Mouse (Mus musculus): ENCODE measurements at regions not wholly inside any gene's neighbourhood (a gene's known extent, or its start where the extent isn't known, plus 50 kb on each side); places are given as distances from the start of the nearest gene placed in this dataset.

DNA sequence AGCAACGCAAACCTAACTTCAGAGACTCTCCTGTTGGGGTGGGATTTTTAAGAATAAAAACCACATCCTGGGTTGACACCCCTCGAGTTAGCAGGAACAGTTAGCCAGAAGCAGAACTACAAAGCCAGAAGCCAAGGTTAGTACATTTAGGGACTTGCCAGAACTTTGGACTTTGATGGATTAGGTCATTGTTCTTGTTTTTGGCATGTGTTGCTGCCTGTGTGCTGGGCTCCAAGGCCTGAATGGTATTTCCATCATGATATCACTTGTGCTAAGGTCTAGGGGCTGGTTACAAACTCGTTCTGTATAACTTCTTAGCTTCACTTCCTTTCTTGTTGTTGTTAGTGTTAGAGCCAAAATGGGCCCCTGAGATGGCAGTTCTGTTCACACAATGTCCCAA lies 338.8 kb upstream of the 5930422O12Rik start:
- no peak for DNase-seq (ENCODE audit: low read depth, low spot score)

DNA sequence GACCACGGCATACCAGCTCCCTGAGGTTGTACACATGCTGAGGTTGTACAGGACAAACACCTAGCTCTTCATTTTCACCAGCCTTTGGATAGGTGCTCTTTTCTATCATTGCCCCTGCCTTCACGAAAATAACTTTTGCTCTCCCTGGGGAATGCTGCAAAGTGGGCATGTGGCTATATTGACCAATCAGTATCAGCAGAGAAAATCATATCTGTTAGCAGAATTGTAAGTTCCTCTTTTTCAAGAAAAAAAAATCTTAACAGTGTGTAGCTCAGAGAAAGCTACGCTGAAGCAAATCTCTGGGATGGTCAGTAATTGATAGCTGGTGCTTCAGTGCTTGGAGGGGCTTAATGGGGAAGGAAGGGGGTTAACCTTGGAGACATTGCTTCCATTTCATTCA lies 319.6 kb upstream of the 5930422O12Rik start:
- DNase-seq (ENCODE audit: low read depth, low spot score): no peak

DNA sequence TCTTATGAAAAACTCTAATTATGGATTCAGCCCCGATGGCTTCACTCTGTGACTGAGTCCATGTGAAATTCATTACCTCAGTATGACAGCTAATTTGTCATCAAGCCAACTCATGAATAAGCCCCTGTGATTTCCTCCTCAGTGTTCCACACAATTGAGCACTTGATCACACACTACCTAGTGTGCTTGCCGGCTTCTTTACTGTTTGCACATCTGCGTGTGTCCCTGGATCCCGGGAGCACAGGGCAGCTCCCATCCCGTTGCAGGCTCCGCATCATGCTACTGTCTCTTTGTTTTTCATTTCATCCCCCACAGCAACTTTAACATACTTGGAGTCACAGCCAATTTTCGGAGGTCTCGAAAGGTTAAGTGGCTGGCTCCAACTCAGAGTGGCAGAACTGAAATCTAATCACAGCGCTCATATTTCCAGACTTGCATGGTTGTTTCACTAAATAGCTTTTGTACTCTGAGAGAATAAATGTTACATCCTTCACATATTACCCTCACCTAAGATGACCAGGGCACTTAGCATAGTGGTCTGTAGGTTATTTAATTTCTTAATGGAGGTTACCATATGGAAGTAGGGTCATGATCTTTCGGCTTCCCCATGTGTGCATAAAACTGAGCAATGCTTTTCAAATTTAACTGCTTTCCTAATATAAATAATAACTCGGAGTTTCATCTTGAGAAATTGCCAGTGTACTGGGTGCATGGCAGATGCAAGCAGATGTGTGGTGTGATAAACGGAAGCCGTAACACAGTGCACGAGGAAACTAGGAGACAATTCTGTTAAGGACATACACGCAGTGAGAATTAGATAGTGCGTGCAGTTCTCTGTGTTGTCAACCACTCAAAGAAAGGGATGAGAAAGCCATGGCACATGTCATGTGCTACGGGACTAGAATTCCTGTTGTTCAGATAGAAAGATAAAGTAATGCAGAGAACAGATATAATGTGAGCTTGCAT lies 313.0 kb upstream of the 5930422O12Rik start:
- no peak for DNase-seq (ENCODE audit: low read depth, low spot score)

DNA sequence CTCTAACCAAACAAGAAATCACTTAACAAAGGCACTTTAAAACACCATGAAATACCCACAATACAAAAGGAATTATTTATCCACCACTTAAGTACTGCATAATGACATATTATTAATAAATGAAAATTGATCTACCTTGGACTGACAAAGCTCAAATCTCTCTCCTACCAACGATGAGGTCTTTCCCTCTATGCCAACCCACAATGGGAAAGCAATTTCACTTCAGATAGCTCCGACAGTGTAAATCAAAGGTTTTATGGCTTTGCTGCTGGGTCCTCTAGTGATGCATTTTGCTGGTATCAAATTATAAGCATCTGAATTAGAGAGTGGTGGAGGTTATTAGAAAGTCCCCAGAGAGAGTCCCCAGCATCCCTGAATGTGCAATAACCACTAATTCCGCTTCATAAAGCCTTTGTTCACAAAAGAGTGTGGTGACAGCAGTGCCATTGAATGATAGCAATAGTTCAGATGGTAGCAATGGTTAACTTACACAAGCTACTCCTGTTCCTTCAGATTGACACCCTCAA lies 305.4 kb upstream of the 5930422O12Rik start:
- no peak for DNase-seq (ENCODE audit: low read depth, low spot score)

DNA sequence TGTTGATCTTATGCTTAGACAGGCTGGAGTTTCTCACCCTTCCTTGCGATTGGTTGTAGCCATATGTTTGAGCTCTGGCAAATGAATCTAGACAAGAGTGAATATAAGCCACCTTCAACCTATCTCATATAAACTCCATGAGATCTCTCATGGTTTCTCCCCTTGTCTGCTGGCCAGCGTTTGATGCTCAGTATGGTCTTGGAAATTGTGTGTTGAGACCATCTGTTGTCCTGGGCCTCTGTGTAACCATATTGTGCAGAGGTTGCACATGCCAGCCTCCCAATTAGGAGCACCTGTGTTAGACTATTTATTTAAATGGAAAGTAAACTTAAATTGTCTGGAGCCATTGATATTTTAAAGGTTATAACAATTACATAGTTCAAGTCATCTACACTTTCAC lies 301.5 kb upstream of the 5930422O12Rik start:
- no peak for DNase-seq (ENCODE audit: low read depth, low spot score)

DNA sequence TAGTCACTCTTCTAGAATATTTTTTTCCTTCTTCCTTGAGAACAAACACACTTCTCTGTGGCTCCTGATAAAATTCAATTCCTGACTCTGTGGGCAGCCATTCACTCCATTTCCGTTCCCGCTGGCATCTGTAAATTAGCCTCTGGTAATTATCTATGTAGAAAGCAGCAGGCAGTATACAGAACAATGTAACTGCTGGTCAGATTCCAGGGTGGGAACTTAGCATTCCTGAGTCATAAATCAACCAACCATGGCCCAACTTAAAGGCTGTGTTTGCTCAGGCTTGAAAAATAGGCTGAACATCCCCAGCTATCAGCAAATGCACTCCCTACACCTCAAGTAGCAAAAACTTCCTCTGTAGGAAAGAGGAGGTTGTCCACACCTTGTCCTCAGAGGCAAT lies 289.6 kb upstream of the 5930422O12Rik start:
- no peak for DNase-seq (ENCODE audit: low read depth, low spot score)

DNA sequence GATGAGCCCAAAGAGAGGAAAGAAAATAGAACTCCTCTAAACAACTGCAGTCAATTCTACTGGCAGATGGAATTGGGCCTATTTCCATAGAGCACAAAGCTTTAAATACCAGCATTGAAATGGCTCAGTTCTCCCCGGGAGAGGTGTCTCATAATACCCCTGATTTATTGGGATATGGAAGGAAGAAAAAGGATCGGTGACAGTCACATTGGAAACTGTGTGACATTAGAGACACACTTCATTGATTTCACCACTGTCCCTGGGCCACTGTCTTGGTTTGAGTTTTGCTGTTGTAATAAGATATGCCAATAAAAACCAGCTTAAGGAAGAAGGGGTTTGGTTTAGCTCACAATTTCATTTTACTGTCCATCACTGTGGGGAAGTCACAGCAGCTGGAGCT lies 288.7 kb upstream of the 5930422O12Rik start:
- no peak for DNase-seq (ENCODE audit: low read depth, low spot score)

DNA sequence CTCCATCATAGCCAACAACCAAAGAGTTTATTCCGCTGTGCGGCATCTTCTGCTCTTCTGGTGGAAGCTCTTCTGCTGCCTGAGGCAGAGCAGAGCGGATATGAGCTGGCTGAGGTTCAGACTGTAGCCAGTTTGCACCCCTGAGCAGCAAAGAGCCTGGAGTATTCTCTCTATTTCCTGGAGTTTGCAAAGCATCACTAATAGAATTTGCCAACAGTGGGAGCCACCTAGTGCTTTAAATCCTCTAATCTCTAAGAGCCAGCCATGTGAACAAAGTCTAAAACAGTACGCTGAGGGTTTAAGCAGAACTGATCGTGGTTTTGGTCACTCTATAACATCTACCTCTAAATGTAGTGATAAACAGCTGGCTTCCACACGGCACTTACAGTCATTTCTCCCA lies 250.9 kb upstream of the 5930422O12Rik start:
- peak; percentile 1 for DNase-seq (ENCODE audit: low read depth, low spot score)

DNA sequence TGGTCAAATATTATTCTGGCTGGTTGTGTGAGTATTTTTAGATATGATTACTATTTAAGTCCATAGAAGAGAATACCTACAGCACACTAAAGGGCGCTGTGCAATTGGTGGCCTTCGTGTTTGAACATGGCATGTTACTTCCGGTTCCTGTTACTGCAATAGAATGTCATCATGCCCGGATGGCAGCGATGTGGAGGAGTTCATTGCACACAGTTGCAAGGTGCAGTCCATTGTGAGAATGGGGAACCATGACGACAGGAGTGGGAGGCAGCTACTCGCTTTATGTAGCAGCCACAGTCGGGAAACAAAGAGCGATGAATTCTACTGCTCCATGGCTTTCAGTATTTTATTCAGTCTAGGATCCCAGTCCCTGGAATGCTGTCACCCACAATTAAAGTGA lies 245.5 kb upstream of the 5930422O12Rik start:
- peak; percentile 1 for DNase-seq (ENCODE audit: low read depth, low spot score)
